Mouse (Mus musculus) embryonic fibroblast, embryonic 13.5 days (primary cell): ENCODE results near the gene Relb.

Experiments
- CTCF ChIP-seq: IDR thresholded peaks from 2 replicates; pipeline ENCODE4 v1.5.1; 2011; ENCODE audit warnings: mild to moderate bottlenecking, control low read depth, low read length, moderate library complexity, borderline replicate concordance; ENCODE audit not compliant: insufficient read depth
- POLR2A ChIP-seq: IDR thresholded peaks from 2 replicates; pipeline ENCODE4 v1.6.1; 2011; ENCODE audit warnings: low read depth, mild to moderate bottlenecking, control low read depth, low read length, moderate library complexity

DNA sequence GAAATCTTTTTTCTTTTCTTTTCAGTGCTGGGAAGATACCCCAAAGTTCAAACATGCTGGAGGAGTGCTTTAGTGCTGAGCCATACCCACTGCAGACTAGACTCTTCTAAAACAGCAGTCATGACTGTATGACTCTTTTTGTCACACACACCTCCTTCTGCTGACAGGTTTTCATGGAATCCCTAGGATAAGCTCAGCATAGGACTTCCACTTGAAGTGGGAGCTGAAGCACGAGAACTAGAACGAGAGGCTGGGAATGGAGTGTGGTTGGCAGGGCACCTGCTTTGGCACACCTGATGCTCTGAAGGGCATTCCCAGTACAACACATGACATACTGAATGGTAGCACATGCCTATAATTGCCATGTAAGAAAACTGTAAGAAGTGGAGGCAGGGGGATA lies 23.4 kb upstream of the Relb start:
- TF ChIP-seq POLR2A, result no peak
- no peak for TF ChIP-seq CTCF
